Mouse (Mus musculus): ENCODE measurements around the gene Gp1ba.

- TF ChIP-seq POLR2A (IDR thresholded peaks at IDR 0.05; ENCODE audit: borderline replicate concordance, low read depth, low read length) (no peak), CTCF (IDR thresholded peaks at IDR 0.05; ENCODE audit: low read depth, low read length) (no peak)
These were observed 30.0 kb downstream of the Gp1ba start, which contains the start of gene Spag7 for GRCm38 (mm10) chr11:70668771-70669505.
